Mouse (Mus musculus) mature B cell (primary cell): ENCODE measurements around the gene Fry.

ENCODE experiments used
- in situ Hi-C: fragments of 300-500 bp; cut with MboI; formaldehyde crosslinking; loops from 2 replicates; pipeline ENCODE4 v1.14.3; 2019

Gene Fry

DNA sequence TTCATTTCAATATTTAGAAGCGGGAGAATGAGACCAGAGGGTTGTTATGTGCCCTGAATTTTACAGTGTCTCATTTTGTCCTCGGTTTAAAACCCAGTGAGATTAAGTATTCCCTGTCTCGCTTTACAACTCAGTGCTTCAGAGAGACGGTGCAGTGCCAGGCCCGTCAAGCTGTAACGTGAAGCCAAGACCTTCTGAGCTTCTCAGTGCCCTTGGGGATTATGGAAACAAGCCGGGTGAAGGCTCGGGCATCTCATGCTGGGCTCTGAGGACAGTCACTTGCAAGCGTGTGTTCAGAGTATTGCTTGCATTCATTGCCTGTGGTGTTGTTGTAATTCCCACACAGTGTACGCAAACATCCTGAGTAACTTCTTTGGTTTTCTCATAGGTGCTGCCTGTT lies 218.0 kb downstream of the Fry start:
- in situ Hi-C loops: no loop called here

GRCm38 (mm10) chr5:150337696-150338095 lies 219.3 kb downstream of the Fry start:
- in situ Hi-C loops: no loop called here

DNA sequence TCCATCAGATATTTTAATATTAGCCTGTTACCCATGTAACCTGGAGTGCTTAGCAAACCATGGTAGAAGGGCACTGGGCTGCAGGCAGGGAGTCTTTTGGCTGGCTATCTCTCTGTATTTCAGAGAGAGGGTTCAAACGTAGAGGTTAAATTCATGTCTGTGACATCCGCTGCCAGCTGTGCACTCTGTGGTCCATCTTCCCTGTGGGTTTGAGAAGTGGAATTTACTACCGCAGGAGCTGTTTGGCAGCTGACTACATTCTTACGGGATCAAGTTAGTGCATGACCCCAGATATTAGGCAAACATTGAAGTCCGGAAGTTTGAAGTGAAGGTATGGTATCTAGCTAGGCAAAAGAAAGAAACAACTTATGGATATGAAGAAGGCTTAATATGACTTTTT lies 222.5 kb downstream of the Fry start:
- in situ Hi-C loops: no loop called here

- in situ Hi-C loops: no loop called here
Observed at GRCm38 (mm10) chr5:150342139-150342538, 223.7 kb downstream of the Fry start.

DNA sequence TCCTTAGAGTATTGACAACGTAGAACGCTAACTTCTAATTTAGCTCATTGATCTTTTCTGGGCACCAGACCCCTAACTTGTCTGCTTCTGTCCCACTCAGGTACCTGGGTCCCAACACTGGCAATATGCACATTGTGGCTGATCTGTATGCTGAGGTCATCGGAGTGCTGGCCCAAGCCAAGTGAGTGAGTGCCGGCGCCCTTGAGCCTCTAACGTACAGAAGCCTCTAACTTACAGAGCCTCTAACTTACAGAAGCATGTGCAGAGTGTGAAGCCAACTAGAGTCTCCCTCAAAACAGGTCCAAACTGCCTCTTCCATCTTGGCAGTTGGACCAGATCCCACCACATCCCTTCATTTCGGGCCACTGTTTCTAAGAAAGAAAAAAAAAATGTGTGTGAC lies 227.5 kb downstream of the Fry start:
- in situ Hi-C loops: no loop called here

DNA sequence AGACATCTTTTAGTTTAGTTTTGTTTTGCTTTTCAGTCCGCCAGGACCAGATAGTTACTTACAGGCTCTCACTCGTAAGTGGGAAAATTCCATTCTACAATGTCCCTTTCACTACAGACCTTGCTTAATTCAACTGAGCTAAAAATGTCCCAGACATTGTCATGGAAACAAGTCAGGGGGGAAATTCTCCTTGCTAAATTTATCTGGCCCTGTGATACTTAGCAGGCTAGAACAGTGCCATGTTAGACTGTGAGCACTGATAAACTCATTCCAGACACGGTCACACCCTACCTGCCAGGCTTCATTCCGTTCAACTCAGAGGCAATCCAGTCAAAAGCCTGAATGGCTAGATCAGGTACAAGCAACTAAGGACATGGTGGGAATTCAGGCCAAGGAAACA lies 227.9 kb downstream of the Fry start:
- in situ Hi-C loops: no loop called here

DNA sequence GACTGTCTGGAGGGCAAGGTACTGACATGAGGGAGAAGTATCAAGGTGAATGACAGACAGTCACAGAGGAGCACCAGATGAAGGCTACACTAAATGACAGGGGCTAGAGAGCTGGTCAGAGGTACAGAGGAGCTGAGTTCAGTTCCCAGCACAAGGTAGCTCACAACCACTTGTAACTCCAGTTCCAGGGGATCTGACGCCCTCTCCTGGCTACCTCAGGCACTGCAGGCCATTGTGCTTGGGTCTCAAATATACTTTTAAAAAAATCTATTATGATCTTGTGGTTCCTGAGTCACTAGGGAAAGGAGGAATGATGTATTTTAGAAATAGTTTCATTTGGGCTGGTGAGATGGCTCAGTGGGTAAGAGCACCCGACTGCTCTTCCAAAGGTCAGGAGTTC lies 229.4 kb downstream of the Fry start:
- in situ Hi-C loops: no loop called here

DNA sequence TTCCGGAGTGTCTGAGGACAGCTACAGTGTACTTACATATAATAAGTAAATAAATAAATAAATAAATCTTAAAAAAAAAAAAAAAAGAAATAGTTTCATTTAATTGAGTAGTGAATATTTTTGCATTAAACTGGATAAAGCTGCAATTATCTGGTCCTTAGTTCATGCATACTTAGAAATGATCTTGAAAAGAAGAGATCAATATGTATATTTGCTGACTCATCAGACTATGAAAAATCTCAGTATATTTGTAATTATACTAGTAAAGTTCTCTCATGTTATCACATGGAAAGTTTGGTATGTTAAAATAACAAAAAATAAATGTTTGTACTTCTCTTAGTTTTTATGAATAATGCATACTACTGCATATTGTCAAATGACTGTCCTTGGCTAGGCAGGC lies 229.9 kb downstream of the Fry start:
- in situ Hi-C loops: no loop called here

DNA sequence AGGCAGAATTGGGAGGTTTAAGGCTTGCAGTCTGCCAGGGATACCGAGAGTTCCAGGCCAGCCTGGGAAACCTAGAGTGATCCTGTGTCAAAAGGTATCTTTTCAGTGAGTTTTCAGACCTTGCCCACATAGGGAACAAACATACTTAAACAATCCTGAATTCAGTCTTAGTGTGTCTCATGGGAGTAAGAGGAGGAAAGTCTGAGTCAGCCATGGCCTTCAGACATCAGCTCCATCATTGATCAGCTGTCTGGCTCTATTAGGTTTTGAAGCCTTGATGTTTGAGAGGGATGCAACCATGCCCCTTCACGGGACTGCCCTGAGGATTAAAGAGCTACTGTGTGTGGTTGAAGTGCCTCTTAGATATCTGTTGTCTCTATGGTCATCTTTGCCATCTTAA lies 232.7 kb downstream of the Fry start:
- in situ Hi-C loops: no loop called here

DNA sequence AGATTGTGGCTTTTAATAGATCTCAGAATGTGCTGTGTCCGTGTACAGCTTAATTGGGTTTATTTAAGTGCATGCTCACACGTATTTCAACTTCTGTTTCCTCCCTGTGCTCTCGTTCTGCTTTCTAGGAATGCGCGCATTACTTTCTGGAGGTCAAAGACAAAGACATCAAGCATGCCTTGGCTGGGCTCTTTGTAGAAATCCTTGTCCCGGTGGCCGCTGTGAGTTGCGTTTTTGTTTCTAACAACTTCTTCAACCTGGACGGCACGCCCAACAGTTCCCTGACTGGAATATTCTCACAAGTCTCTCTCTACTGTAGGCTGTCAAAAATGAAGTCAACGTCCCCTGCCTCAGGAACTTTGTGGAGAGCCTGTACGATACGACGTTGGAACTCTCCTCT lies 240.2 kb downstream of the Fry start:
- in situ Hi-C loops: no loop called here

DNA sequence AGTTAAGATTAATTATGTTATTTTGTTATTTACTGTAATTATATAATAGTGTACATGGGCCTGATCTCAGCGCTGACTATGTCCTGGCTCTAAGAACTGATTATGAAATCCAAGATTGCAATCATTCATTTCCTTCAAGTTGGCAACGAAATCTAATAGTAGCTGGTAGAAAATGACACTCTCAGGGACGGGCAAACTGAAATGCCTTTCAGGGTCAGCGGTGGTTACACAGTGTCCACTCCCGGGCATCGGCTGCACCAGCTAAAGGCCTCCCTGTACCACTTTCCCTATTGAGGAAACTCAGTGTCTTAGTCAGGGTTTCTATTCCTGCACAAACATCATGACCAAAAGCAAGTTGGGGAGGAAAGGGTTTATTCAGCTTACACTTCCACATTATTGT lies 243.8 kb downstream of the Fry start:
- in situ Hi-C loops: no loop called here

DNA sequence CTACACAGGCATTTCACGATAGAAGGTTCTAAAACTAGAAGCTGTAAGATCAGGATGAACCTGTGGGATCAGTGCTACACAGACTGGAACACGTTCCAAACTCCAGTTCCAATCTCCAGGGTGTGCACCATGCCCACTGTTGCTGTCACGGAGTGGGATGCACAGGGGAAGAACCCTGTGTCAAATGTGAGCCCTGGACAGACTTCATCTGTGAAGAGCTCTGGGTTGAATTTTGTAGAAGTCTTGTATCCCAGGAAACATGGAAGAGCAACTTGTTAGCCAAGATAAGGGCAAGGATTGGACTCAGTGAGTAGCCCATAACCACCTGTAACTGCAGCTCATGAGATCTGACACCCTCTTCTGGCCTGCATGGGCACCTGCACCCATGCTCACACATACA lies 246.2 kb downstream of the Fry start:
- in situ Hi-C loops: no loop called here

DNA sequence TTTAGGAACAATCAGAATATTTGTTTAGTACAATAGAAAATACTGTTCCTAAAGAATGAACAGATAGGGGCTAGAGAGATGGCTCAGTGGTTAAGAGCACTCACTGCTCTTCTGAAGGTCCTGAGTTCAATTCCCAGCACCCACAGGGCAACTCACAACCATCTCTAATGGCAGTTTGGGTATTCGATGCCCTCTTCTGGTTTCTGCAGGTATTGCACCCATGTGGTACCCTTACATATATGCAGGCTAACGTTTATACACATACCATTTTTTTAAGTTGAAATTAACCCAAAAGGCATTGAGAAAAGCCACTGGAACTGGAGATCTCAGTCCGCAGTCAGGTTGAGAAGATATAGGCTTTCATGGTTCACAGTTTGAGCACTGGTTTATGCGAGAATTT lies 248.6 kb downstream of the Fry start:
- in situ Hi-C loops: no loop called here

- in situ Hi-C loops: no loop called here
Observed at GRCm38 (mm10) chr5:150370291-150370690, 251.8 kb downstream of the Fry start.

DNA sequence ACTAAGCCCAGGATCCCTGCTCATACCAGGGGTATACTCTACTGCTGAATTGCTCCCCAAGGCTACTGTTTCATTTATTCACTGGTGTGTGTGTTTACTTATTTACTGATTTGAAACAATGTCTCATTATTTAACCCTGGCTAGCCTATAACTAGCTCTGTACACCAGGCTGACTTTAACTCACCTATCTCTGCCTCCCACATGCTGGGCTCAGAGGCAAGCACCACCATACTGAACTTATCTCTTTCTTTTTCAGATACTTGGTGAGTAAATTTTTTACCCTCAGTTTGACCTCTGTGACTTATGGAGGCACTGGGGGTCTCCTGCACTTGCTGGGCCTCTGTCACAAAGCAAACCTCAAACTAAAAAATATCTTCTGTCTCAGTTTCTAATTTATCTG lies 252.4 kb downstream of the Fry start:
- in situ Hi-C loops: no loop called here

DNA sequence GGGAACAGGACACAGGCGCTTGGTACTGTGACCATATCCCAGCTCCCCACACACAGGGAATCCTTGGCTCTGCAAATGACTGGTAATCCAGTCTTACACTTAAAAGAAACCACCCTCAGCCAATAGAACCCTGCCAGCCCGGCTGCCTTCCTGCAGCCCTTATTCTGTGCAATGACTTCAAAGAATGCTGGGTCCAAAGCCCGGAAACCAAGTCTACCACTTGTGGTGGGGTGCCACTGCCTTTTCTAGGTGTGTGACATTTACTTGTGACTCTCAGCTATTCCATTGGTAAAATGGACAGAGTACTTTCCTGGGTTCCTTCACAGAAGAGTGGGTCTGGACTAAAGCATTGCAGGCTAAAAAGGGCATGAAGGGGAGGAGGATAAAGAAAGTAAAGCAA lies 254.5 kb downstream of the Fry start:
- in situ Hi-C loops: no loop called here

GRCm38 (mm10) chr5:150374778-150375559 lies 256.5 kb downstream of the Fry start:
- in situ Hi-C loops: no loop called here

GRCm38 (mm10) chr5:150378586-150378985 lies 260.1 kb downstream of the Fry start:
- in situ Hi-C loops: no loop called here

DNA sequence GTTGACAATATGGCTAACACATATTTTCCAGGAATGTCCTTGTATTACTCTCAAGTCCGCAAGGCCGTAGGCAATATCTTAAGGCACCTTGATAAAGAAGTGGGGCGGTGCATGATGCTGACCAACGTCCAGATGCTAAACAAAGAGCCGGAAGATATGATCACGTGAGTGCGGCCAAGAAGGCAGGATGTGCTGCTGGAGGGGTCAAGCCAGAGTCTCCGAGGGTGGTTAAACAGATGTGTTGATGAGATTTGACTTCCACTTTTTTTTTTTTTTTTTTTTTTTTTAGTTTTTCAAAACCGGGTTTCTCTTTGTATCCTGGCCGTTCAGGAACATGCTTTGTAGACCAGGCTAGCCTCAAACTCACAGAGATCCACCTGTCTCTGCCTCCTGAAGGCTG lies 262.3 kb downstream of the Fry start:
- in situ Hi-C loops: no loop called here

DNA sequence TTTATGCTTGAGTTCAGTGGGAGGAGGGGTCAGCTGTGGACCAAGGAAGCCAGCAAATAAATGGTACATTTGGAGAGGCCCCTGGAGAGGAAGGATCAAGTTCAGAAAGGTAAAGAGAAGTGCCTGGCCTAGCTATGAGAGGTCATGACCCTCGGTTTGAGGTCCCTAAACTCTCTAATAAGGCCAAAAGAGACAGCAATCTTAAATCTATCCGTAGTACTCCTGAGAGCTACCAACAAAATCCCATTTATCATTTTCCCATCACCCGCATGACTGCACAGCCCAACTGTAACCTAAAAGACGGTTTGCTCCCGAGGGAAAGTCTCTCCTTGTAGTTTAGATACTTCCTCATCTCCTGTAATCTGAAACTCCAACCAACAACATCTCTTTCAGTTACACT lies 264.0 kb downstream of the Fry start:
- in situ Hi-C loops: no loop called here

GRCm38 (mm10) chr5:150384272-150385215 lies 266.1 kb downstream of the Fry start:
- in situ Hi-C loops: no loop called here

- in situ Hi-C loops: no loop called here
Observed at GRCm38 (mm10) chr5:150385224-150385623, 266.8 kb downstream of the Fry start.

DNA sequence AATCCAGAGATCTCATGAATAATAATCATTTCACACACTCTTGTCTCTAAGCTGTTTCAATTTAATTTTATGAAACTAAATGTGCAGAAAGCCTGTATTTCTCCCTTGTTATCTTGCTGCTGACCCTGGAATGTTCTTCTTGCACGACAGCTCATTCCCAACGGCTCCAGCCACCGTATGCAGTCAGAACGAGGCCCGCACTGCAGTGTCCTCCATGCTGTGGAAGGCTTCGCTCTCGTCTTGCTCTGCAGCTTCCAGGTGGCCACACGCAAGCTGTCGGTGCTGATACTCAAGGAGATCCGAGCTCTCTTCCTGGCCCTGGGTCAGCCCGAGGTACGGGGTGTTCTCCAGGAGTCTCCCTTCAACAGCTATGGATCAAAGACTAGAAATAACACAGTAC lies 270.2 kb downstream of the Fry start:
- in situ Hi-C loops: no loop called here
